Mouse (Mus musculus): ENCODE results near the gene Nfatc3.

Nfatc3 gene

DNA sequence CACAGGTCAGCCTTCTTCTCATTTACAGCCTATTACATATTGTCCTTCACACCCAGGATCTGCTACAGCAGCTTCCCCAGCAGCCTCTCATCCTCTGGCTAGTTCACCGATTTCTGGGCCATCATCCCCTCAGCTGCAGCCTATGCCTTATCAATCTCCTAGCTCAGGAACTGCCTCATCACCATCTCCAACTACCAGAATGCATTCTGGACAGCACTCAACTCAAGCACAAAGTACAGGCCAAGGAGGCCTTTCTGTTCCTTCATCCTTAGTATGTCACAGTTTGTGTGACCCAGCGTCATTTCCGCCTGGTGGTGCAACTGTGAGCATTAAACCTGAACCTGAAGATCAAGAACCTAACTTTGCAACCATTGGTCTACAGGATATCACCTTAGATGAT is 50.1 kb downstream of the Nfatc3 start:
- in situ Hi-C loops (cut with MboI; ENCODE audit: unreplicated experiment in 2 of 2): loop anchor here (5.0 to 10.0 kb wide), 2 partner anchors 81 to 394 kb away; no protein-coding TSS in a partner anchor

DNA sequence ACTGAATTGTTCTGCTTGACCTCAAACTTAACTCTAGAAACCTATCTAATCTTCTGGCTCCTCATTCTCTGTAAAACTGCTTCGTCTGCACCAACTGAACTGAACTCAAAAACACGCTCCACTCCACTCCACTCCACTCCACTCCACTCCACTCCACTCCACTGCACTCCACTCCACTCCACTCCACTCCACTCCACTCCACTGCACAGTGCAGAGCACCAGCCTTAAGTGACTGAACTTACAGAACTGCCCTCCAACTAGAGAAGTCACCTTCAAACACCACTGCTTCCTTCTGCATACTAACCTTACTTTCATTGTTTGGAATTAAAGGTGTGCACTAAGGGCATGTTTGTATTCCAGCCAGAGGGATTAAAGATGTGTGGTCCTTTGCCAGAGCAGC is 53.4 kb downstream of the Nfatc3 start:
- in situ Hi-C loops (cut with MboI; ENCODE audit: unreplicated experiment in 2 of 2): no loop called here

- in situ Hi-C loops (cut with MboI; ENCODE audit: unreplicated experiment in 2 of 2): no loop called here
Measured at GRCm38 (mm10) chr8:106112514-106112913, 53.9 kb downstream of the Nfatc3 start.

- in situ Hi-C loops (cut with MboI; ENCODE audit: unreplicated experiment in 2 of 2): loop anchor here (5.0 kb wide), 3 partner anchors 124 to 404 kb away; partner anchors contain the start of gene Dus2 (in 1 of the 2)
Measured at GRCm38 (mm10) chr8:106115897-106116296, 57.3 kb downstream of the Nfatc3 start.

DNA sequence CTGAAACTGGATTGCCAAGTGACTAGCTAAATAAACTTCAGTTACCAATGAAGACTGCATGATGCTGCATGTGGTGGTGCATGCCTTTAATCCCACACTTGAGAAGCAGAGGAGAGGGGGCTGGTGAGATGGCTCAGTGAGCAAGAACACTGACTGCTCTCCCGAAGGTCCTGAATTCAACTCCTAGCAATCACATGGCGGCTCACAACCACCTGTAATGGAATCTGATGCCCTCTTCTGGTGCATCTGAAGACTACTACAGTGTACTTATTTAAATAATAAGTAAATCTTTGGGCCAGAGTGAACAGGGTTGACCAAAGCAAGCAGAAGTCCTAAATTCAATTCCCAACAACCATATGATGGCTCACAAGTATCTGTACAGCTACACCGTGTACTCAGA is 64.8 kb downstream of the Nfatc3 start:
- in situ Hi-C loops (cut with MboI; ENCODE audit: unreplicated experiment in 2 of 2): loop anchor here in 1 of 2 experiments (10.0 kb wide), 1 partner anchor 539 kb away; no protein-coding TSS in a partner anchor

DNA sequence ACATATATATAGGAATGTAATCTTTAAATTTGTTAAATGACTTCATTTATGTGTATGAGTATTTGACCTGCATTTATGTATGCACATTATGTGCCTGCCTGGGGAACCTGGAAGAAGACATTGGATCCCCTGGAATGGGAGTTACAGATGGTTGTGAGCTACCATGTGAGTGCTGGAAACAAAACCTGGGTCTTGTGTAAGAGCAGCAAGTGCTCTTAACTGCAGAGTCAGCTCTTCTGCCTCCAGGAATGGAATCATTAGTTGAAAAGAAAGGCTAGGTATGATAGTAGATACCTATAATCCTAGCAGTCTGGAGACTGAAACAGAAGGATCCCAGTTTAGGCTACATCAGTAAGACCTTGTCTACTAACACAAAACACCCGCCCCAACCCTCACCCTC is 67.4 kb downstream of the Nfatc3 start:
- in situ Hi-C loops (cut with MboI; ENCODE audit: unreplicated experiment in 2 of 2): loop anchor here (10.0 to 25.0 kb wide), 3 partner anchors 411 to 541 kb away; no protein-coding TSS in a partner anchor

DNA sequence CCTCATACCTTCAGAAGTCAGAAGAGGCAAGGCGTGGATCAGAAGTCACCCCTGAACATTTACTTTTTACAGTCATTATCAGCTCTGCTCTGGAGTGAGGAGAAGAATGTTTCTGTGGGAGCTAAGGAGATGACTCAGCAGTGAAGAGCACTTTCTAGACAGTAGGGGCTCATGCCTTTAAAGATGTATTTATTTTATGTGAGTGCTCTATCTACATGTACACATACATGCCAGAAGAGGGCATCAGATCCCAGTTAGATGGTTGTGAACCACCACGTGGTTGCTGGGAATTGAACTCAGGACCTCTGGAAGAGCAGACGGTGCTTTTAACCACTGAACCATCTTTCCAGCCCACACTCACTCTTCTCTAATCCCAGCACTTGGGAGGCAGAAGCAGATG is 68.4 kb downstream of the Nfatc3 start:
- in situ Hi-C loops (cut with MboI; ENCODE audit: unreplicated experiment in 2 of 2): loop anchor here (10.0 to 25.0 kb wide), 3 partner anchors 410 to 542 kb away; no protein-coding TSS in a partner anchor

- in situ Hi-C loops (cut with MboI; ENCODE audit: unreplicated experiment in 2 of 2): loop anchor here (10.0 to 25.0 kb wide), 3 partner anchors 409 to 543 kb away; no protein-coding TSS in a partner anchor
Measured at GRCm38 (mm10) chr8:106127882-106128410, 69.3 kb downstream of the Nfatc3 start.

DNA sequence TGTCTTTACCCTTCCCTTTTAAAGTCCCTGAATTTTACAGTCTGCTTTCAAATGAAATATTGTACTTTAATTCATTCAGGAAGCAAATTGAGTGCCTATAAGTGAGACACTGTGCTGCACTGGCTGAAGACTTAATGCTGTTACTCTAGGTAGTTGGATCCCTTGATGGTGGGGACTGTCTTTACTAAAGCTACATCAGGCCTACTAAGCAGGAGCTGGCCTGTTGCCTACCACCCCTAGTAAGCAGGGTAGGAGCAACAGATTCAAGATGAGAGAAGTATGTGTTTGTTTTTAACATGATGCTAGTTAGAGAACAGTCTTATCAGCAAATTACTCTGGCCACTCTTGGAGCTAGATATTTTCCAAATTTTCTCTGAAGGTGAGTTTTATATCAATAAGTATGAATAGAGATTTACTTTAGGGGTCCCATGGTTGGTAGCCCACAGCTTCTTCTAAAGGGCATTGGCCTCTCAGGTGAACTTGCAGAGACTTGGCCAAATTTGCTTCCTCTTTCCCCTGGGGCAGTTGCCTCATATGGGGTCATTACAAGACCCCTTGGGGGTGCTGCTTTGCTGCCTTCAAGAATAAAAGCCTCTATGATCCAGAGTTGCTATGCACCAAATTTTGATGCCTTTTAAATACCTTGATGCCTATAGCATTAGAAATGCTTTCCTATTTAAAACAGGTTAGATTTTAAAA is 70.7 kb downstream of the Nfatc3 start:
- in situ Hi-C loops (cut with MboI; ENCODE audit: unreplicated experiment in 2 of 2): loop anchor here (10.0 to 25.0 kb wide), 3 partner anchors 408 to 545 kb away; no protein-coding TSS in a partner anchor

- in situ Hi-C loops (cut with MboI; ENCODE audit: unreplicated experiment in 2 of 2): loop anchor here (10.0 to 25.0 kb wide), 3 partner anchors 407 to 545 kb away; no protein-coding TSS in a partner anchor
Measured at GRCm38 (mm10) chr8:106129997-106130396, 71.4 kb downstream of the Nfatc3 start.

GRCm38 (mm10) chr8:106130505-106130904 is 71.9 kb downstream of the Nfatc3 start:
- in situ Hi-C loops (cut with MboI; ENCODE audit: unreplicated experiment in 2 of 2): loop anchor here (25.0 kb wide), 2 partner anchors 407 to 532 kb away; no protein-coding TSS in a partner anchor

DNA sequence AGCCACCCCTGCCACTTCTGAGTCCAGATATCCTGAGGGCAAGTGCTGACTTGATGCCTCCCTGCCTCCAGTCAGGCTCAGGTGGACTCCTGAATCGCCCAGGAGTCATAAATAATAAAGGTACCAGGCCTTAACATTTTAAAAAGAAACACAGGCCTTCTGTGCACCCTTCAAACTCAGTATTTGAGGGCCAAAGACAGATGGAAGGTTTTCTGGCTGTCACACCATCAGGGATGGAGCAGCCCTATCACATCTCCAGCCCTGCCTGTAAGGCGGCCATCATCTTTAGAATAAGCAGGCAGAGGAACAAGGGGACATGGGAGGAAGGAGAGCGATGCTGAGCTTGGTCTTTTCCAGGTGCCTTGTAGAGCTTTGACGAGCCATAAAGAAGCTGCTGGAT is 72.4 kb downstream of the Nfatc3 start:
- in situ Hi-C loops (cut with MboI; ENCODE audit: unreplicated experiment in 2 of 2): loop anchor here (25.0 kb wide), 2 partner anchors 406 to 531 kb away; no protein-coding TSS in a partner anchor

DNA sequence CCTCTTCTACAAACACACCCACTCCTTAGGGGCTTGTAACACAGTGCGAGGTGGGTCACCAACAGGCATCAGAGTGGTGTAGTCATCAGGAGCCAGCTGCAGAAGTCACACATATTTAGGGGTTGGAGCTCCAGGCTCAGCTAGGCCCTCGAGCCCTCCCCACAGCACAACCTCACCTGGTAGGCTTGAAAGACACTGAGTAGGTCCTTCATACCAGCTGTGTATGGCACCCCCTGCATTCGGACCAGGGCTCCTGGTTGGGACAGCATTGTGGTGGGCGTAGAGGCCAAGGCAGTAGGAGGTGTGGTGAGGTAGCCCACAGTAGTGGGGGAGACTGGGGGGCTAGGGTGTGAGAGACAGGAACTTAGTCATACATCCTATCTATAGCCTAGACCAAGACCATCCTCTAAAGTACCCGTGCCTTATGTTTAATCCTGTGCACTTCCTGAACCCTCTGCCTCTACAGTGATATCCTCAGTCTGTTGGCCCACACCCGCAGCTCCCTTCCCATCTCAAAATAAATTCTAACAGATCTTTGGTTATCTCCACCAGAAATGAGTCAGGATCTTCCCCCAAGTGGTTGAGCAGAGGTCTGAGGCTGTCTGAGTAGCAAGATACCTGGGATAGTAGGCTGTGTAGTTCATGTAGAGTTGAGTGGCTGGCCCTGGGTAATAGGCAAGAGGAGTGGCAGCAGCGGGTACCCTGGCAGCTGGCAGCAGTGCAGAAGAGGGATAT is 73.0 kb downstream of the Nfatc3 start:
- in situ Hi-C loops (cut with MboI; ENCODE audit: unreplicated experiment in 2 of 2): loop anchor here (25.0 kb wide), 2 partner anchors 406 to 531 kb away; no protein-coding TSS in a partner anchor

DNA sequence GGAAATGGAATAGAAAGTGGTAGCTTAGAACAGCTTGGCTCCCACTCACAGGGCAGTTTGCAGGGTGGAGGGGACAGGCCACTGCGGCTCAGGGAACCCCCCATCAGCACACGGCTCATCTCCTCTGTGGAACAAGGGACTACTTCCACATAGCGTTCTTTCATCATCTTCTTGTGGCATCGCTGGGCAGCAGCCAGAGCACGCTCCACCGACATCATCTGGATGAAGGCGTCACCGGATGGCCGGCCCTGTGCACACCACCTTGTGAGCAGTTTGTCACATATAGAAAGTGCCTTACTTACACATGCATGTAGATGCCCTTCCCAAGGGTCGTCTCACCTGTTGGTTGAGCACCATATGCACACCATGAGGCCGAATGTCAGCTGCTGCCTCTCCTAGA is 73.7 kb downstream of the Nfatc3 start:
- in situ Hi-C loops (cut with MboI; ENCODE audit: unreplicated experiment in 2 of 2): loop anchor here (25.0 kb wide), 2 partner anchors 405 to 530 kb away; no protein-coding TSS in a partner anchor

DNA sequence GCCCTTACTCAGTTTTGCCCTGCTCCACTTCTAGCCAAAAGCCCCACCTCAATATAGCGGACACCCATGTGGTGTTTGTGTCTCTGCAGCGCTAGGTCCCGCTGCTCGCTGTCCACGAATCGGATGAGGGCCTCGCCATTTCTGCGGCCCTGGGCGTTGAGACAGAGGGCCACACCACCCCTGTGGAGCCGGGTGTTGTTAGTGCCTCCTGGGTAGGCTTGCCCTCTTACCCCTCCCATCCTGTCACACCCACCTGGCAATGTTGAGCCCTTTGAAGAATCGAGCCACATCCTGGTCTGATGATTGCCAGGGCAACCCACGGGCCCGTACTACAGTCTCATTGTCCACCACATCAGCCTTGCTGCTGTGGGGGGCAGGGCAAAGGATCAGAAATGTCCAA is 74.9 kb downstream of the Nfatc3 start:
- in situ Hi-C loops (cut with MboI; ENCODE audit: unreplicated experiment in 2 of 2): loop anchor here (25.0 kb wide), 2 partner anchors 404 to 529 kb away; no protein-coding TSS in a partner anchor

GRCm38 (mm10) chr8:106133946-106134345 is 75.3 kb downstream of the Nfatc3 start:
- in situ Hi-C loops (cut with MboI; ENCODE audit: unreplicated experiment in 2 of 2): loop anchor here (25.0 kb wide), 2 partner anchors 403 to 528 kb away; no protein-coding TSS in a partner anchor

GRCm38 (mm10) chr8:106134751-106135571 is 76.3 kb downstream of the Nfatc3 start:
- in situ Hi-C loops (cut with MboI; ENCODE audit: unreplicated experiment in 2 of 2): loop anchor here (5.0 to 25.0 kb wide), 4 partner anchors 62 to 527 kb away; no protein-coding TSS in a partner anchor

GRCm38 (mm10) chr8:106135672-106136071 is 77.0 kb downstream of the Nfatc3 start:
- in situ Hi-C loops (cut with MboI; ENCODE audit: unreplicated experiment in 2 of 2): loop anchor here (5.0 to 25.0 kb wide), 4 partner anchors 62 to 527 kb away; no protein-coding TSS in a partner anchor
